Mouse (Mus musculus) spleen, postnatal 10 days (tissue): ENCODE data around the gene Frmpd2.
"Not testable (repeated sequence)": the region's sequence is repeated elsewhere in the genome, so short reads cannot be mapped to it uniquely, and the experiment has no call there.

Experiments used
- DNase-seq, 2 experiments: peaks; one replicate each; pipeline ENCODE4 v3.0.0; 2021 to 2022; ENCODE audit warnings: low spot score in 2 of 2

Gene Frmpd2

DNA sequence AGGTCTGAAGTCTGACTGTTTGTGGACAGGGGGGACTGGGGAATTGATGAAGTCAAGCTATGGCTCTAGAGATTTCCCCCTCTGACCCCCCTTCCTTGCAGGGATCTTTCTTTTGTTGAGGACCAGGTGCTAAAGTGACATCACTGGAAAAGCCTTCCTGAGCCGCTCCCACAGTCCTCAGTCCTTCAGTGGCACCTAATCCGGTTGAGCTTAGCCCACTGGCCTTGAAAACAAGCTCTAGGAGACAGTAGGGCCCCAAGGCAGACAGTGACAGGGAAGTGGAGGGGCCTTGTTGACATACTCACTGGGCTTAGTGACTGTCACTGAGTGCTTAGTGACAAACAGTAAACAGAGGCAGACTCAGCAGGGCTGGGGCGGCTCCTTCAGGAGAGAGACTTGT lies at the start of gene Frmpd2:
TSS of gene Frmpd2 (plus strand) at position 366 of the 400 bp plus-strand sequence.
- DNase-seq, result no peak

DNA sequence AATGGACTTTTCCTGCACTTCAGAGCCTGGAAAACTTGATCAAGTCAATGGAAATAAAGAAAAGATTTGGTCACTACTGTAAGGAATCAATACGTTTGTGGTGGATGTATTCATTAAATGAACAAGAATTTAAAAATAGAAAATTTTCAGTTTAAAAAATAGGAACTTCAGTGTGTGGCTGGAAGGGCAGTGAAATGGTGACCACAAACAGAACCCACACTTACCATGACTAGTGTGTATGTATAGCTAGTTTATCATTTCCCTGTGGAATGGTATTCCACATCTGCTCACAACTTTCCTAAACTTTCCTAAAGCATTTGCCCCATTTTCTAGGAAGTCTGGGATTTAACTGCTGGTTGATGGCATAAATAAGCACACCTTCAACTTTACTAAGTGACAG lies 48.5 kb upstream of the Frmpd2 start:
- no peak for DNase-seq

DNA sequence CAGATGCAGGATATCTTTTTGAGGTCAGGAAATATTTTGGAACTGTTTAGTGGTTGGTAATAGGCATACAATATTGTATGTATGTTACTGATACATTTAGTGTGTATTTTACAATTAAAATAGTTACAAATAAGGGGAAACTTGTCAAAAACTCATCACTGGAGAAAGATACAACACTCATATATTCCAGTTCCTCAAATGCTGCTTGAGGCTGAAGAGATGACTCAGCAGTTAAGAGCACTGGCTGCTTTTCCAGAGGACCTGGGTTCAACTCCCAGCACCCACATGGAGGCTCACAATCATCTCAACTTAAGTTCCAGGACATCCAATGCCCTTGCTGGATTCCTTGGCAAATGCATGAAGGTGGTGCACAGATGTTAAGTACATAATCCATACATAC lies 47.4 kb upstream of the Frmpd2 start:
- DNase-seq, result no peak

DNA sequence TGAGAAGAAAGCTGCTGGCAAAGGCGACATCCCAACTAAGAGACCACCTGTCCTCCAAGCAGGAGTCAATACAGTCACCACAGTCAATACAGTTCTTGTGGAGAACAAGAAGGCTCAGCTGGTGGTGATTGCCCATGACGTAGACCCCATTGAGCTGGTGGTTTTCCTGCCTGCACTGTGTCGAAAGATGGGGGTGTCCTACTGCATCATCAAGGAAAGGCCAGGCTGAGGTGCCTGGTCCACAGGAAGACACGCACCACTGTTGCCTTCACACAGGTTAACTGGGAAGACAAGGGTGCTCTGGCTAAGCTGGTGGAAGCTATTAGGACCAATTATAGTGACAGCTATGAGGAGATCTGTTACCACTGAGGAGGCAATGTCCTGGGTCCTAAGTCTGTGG lies 39.0 kb upstream of the Frmpd2 start:
- DNase-seq, result not testable (repeated sequence)

DNA sequence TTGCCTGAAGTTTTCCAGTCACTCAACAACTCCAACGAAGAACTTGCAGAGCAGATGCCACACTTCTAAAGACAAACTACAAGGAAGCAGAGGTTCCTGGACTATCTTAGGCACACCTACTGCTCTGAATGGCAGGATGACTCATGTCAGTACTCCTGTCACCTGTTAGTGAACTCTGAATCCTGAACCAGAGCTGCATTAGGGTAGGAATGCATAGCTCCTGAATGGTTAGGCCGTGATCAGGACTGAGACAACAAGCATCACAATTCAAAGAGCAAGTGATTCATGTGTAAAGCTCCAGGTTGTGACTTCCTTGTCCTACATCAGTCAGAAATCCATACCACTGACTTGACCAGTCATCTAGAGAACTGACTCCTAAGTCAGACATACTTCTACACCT lies 27.7 kb upstream of the Frmpd2 start:
- DNase-seq, result no peak

DNA sequence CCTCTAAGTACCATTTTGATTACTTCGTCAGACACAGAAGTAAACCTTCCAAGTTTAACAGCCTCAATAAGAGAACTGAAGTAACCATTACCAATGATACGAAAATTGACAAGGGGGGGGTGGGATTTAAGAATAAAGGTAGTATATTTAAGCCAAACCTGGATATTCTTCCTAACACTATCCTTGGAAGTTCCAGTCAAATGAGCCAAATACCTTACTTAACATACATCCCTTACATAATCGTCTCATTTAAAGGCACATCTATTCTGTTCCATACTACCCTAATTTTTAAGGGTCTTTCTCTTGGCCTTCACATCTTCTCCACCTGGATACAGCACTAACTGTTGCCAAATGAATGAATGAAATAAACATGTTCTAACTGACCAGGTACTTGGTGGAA lies 25.5 kb upstream of the Frmpd2 start:
- no peak for DNase-seq

DNA sequence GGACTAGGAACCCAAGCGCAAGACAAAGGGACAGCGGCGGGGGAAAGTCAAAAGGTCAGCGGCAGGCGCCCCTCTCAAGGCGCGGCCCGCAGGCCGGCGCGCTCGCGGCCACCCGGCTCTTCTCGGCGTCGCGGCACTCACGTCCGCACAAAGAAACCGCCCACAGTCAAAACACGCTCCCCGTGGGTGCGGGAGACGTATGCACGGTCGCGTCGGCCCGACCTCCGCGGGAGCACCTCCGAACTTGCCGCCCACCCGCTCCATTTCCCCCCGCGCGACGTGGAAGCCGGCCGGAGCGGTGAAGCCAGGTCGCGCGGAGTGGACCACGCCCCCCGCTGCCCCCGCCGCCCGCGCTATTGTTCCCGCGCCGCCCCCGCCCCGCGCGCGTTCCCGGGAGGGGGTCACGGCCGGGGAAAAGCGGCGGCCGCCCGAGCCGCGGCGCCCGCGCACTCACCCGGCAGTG lies 24.9 kb upstream of the Frmpd2 start:
- DNase-seq, result peak in 1 of 2 experiments; percentile 55

DNA sequence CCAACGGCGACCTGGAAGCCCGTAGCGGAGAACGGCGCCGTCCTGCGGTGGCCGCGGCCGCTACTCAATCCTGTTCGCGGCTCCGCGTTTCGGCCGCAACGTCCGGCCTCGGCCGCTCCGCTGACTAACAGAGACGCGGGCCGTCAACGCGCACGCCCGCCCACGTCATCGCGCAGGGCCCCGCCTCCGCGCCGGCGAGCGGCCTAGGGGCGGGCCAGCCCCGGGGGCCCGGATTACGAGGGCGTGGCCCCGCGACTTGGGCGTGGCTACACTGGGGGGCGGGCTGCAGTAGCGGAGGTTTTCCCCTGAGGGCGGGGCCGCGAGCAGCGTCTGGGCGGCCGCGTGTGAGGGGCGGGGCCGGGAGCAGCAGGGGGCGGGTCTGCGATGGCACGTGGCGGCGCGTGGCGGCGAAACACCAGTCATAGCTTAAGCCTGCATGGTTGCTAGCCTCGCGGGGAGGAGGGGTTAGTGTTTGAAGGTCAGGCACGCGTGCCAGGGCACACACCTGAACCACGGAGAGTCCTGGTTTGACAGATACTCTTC lies 24.4 kb upstream of the Frmpd2 start, which contains the start of gene Mapk8:
TSS of gene Mapk8 (minus strand) at position 132 of the 543 bp plus-strand sequence.
- peak; percentile 97 to 99 for DNase-seq

DNA sequence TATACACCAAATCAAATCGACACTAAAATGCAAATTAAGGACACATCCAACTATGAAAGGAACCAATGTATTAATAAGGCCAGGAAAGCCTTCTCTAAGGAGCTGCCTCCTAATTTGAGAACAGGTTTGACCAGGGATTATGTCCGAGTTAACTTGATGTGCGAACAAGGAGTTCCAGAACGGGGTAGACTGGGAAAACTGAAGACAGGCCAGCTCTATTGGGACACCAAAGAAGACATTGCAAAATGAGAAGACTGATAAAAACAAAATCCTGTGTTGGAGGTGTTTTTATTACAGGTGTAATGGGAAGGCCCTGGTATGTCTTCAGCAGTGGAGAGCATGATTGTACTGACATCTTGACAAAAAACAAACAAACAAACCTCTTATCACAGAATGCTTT lies 23.2 kb upstream of the Frmpd2 start:
- no peak for DNase-seq

DNA sequence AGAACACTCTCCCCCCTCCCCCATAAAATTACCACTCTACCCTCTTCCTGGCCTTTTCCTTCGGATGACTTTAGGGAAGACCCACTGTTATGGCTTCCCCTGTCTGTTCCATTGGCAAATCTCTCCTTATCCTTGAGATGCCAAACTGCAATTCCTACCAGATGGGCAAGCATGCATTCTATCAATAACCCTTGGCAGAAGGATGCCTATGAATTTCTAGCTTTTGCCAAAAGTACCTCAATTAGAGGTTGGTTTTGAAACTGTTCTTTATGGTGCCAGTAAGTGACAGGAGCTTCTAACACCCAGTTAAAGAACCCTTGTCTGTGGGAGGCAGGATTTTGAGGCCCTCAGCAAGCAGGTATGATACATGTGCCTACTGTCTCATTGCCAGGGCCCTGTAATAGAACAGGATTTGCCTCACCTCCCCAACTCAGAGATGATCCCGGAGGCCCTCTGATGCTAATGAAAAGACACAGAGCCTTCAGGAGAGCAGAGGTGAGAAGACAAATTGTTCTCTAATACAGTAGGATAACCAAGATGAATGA lies 22.1 kb upstream of the Frmpd2 start:
- no peak for DNase-seq

DNA sequence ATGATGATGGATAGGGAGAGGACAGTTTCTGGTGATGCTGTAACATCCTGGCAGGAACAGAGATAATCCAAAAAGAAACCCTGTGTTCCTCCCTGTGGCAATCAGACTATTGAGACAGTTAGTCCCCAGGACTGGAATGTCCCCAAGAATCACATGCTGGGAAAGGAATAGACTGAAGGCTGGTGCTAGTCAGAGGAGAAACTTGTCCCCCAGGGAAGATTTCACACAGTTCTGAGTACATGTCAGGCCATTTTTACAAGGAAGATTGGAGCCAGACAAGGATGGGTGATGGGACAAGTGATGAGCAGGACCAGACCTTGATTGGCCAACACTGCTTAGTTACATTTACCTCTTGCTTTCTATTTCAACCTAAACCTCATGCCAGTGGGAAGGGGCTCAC lies 21.2 kb upstream of the Frmpd2 start:
- no peak for DNase-seq

DNA sequence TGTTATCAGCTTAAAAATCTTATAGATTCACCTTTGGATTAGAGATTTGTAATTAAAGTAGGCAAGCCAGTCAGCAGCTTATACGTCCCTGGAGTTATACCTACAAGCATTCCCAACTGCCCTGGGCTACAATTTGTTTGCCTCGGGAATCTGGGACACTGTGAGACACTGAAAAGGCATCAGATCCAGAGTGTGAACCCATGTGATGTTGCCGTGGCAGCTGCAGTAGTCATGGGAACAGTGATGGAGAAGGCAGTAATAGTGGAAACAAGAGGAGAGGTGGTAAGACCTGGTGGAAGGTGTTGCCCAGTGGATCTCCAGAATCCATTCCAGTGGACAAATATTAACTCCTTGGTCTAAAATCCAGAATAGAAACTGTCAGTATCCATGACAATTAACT lies 7.8 kb upstream of the Frmpd2 start:
- no peak for DNase-seq

DNA sequence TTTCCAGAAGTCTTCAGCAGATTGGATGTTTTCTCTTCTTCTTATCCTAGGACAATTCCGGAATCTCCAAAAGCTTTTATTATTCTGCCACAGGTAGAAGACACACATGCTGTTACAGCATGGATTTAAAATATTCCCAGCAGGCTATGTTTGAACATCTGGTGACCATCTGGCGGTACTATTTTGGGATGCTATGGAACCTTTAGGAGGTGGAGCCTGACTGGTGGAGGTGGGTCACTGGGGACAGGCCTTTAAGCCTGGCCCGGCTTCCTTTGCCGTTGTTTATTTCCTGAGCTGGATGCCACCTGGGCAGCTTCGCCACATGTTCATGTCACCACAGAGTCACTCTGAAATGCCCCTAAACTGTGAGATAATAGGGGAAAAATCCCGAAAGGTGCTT lies 3.7 kb upstream of the Frmpd2 start:
- no peak for DNase-seq

DNA sequence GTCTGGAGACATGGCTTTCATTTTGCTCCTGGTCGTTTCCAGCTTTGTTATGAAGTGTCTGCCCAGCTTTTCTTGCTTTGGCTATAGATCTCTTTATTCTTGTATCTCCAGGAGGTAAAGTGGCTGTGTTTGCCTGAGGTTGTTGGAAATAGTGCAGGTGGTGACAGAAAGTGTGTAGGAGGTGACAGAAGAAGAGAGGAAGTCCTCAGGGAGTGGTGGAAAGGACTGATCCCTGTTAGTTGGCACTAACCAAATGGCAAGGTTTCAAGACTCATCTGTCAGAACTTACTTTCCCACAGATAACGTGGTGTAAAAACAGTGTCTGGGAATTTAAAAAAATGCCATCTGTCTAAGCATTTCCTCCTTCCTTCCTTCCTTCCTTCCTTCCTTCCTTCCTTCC lies 3.0 kb downstream of the Frmpd2 start:
- DNase-seq, result no peak

DNA sequence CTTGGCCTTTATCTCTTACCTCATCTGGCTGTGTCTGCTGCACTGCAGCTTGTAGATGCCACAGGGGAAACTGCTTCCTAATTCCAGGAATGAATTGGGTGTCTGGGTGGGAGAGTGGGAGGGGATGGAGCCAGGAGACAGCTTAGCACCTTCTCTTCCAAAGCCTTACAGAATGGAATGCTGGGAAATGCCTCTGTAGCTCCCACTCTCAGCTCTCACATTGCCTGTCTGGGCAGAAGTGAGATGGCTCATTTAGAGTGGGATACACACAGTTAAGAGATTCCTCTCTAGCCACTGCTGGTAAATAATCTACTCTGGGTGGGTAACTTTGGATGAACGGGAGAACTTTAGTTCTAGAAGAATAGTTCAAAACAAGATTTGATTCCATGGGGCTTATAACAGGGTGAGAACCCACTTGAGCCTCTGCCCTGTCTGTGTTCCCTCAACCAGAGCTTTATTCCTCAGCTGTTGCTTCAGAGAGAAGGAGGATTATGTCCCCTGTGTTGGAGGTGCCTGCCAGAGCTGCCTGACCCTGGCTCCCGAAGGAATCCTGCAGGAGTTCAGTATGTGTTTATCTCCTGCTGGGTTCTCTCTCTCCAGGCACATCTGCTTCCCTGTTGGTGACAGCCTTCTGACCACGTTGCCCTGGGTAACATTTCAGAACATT lies 4.7 kb downstream of the Frmpd2 start:
- no peak for DNase-seq

DNA sequence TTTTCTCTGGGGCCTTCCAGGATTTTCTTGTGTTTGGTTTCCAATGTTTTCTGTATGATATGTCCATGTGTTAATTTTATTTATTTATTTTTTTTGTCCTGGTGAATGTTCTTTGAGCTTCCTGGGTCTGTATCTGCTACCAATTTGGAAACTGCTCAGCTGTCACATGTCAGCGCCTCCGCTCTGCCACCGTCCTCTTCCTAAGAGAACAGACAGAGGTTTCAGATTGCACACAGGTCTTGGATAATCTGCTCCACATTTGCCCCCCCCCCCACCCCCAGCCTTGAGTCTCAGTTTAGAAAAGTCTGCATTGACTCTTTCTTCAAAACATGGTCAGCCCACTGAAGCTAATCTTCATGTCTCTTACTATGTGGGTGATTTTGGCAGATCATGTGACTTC lies 10.5 kb downstream of the Frmpd2 start:
- DNase-seq, result no peak

DNA sequence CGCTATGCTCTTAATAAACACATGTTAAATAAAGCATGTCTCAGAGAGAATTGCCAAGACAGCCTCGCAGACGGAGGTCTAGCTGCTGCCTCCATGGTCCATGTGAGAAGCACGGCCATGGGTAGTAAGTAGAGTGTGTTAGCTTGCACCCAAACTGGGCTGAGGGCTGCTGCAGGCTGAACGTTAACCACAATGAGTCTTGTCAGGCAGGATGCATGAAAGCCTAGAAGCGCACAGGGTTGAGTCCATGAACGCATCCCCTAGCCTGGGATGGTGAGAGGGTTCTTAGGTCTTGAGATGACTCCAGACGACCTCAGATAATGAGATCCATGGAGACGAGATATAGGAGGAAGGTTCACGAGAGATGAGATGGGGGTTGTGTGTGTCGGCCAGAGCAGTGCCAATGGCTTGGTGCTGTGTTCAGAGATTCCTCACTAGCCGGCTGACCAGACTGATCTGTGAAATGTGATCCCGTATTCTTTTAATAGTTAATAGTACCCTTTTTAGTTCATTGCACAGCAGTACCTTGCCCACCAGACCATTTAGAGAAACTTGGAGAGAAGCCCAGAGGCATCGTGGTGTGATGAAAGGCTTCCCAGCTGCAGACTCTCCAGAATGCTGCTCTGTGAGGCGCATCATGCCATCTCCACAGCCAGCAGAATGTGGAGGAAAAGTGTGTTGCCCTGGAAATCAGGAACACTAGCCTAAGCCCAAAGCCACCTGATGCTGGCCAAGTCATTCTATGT lies 16.5 kb downstream of the Frmpd2 start:
- no peak for DNase-seq

DNA sequence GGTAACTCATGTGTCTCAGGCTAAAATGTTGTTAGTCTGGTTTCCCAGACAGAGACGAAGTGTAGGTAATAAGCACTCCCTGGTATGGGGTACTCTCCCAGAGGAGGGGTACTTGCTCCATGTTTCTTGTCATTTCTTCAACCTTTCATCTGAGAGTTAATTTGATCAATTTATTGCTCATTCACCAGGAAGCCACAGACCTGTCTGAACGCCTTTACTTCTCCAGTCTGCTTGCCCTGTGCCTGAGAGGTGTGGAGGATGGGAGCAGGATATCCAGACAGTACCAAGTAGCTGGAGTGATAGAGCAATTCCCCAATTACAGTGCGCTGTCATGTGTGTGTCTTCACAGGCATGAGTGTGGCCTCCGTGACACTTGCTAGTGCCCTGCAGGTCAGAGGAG lies 23.7 kb downstream of the Frmpd2 start:
- no peak for DNase-seq

DNA sequence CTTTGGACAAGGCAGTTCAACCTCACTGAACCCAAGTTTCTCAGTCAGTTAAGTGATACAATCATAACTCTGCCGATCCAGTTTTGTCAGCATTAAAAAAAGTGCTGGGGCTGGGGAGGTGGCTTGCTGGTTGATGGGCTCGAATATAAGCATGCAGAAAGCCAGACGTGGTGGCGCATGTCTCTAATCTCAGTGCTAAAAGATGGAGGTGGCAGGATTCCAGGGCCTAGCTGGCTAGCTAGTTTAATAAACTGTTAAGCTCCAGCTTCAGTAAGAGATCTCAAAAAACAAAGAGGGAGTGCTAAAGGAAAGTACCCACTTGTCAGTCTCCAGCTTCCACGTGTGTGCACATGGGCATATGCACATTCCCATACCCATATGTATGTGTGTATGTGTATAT lies 25.9 kb downstream of the Frmpd2 start:
- no peak for DNase-seq

DNA sequence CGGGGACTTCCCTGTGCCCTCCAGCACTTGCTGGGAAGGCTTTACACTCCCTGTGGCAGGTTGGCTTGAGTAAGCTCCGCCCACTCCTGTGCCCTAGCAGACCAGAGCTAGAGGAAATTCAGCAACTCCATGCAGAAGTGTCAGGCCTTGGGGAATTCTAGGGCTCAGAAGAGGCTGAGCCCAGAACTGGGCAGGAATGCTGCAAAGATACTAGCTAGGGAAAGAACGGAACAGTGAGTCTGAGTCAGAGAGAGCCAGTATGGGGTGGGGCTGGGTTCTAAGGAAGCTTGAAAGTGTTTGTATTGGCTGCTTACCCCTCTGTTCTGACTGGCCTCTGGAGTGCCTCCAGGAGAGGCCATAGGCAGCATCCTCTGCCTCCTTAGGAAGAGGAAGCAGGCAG lies 27.4 kb downstream of the Frmpd2 start:
- DNase-seq, result no peak

DNA sequence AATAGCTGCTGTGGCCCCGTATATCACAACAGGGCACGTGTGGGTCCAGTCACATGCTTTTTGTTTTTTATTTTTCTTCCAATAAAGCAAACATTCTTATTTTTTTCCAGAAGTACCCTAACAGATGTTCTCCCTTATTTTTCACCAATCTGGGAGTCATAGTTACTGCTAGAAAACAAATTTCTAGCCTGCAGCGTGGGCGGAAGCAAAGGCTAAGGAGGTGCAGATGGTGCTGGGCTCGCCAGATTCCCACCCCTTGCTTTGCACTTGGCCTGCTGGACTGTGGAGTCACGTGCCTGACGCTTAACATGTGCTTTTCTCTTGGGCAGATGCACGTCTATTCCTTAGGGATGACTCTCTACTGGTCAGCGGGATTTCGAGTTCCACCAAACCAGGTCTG lies 29.1 kb downstream of the Frmpd2 start:
- no peak for DNase-seq

DNA sequence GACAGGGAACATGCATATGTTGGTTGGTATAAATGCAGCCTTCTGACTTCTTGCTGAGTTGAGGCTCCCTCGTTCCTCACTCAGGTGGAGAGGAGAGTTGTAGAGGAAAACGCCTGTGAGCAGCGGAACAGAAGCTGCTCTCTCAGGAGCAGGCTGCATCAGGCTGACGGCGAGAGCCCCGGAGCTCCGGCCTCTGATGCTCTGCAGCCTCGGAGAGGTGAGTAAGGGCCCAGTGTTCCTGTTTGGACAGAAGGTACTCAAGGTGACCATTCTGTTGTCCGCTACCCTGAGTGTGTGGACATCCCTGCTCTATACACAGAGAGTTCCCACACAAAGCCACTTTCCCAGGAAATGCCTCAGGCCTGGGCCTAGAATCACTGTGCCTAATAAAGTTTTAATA lies 31.8 kb downstream of the Frmpd2 start:
- DNase-seq, result no peak

DNA sequence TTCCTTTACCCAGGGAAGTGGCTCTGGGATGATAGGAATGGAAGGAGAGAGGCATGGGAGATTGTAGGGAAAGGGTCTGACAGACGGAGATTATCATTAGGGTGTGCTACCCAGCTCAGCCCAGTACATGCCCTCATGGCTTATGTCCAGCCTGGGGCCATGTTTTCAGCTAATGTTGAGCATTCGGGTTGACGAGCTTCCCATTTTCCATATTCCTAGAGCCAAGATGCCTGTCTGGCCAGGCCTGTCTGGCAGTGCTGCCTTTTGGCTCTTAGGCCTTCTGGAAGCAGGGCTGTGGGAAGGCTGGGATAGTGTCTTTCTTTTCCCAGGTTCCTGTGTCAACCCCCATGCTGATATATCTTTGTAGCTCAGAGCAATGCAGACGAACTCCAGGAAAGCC lies 35.2 kb downstream of the Frmpd2 start:
- no peak for DNase-seq
